32 mouse cellular contexts compared by ENCODE assay signal in the genomic region with DNA sequence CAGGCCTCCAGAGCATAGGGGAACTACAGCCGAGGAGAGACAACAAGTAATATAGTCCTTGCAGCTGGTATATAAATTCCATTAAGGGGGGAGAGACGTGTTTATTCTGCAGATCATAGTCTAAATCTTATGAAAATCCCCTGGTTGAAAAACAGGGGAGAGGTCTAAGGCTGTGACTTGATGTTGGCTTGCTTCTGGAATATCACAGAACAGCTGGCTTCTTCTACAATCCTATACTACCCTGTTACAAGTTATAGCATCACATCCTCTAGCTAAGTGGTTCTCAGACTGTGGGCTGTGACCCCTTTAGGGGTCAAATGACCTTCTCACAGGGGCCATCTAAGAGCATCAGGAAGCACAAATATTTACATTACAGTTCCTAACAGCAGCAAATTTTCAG.
"Had no signal": no experiment of that assay in that cellular context is flagged by ENCODE, and none has a peak within 500 bp of the region (broad histone marks: within the 10 kb centered on the region; RNA-seq: fewer than 3 reads in every experiment).

No protein-coding gene starts in this region.

- H3K36me3 ChIP-seq: heart, embryonic 15.5 days; hindbrain, embryonic 10.5 days; hindbrain, embryonic 12.5 days; hindbrain, embryonic 13.5 days; hindbrain, embryonic 15.5 days; intestine, embryonic 15.5 days had no signal

- H3K9me3 ChIP-seq: heart, embryonic 10.5 days; heart, embryonic 12.5 days; heart, embryonic 13.5 days; heart, embryonic 15.5 days; hindbrain, embryonic 10.5 days; hindbrain, embryonic 12.5 days; hindbrain, embryonic 13.5 days; hindbrain, embryonic 15.5 days; intestine, embryonic 15.5 days had no signal

- H3K27ac ChIP-seq: heart, adult 2 months; heart, embryonic 10.5 days; heart, embryonic 13.5 days; heart, embryonic 15.5 days; hindbrain, embryonic 10.5 days; hindbrain, embryonic 12.5 days; hindbrain, embryonic 13.5 days; hindbrain, embryonic 14.5 days; hindbrain, embryonic 15.5 days; hindbrain, postnatal 0 days; intestine, embryonic 15.5 days; layer of hippocampus, adult 2 months; left cerebral cortex, adult 2 months had no signal

- ATAC-seq: hindbrain, embryonic 16.5 days; hindbrain, postnatal 0 days; inflammation-experienced regulatory T-cells, adult 6 months; intestine, embryonic 15.5 days; intestine, embryonic 16.5 days; intestine, postnatal 0 days had no signal

- DNase-seq: heart, adult 2 months; heart, postnatal 10 days; heart, postnatal 14 days; heart, postnatal 36 days; heart, postnatal 4 days; kidney, adult 11 months; kidney, adult 18-20 months; kidney, adult 8-10 months; kidney, adult 9 months; kidney, postnatal 10 days; kidney, postnatal 25 days; kidney, postnatal 36 days; layer of hippocampus, adult 9-11 months; layer of hippocampus, postnatal 36 days had no signal

- H3K27me3 ChIP-seq: heart, embryonic 12.5 days; heart, embryonic 13.5 days; heart, embryonic 15.5 days; hindbrain, embryonic 12.5 days; hindbrain, embryonic 13.5 days; hindbrain, embryonic 15.5 days; intestine, embryonic 15.5 days had no signal

- H3K4me3 ChIP-seq: heart, adult 2 months; heart, embryonic 10.5 days; heart, embryonic 12.5 days; heart, embryonic 13.5 days; heart, embryonic 15.5 days; hindbrain, embryonic 10.5 days; hindbrain, embryonic 12.5 days; hindbrain, embryonic 13.5 days; hindbrain, embryonic 15.5 days; intestine, embryonic 15.5 days; layer of hippocampus, adult 2 months; left cerebral cortex, adult 2 months had no signal

- H3K9ac ChIP-seq: heart, embryonic 12.5 days; heart, embryonic 13.5 days; heart, embryonic 15.5 days; hindbrain, embryonic 12.5 days; hindbrain, embryonic 13.5 days; hindbrain, embryonic 14.5 days; hindbrain, embryonic 15.5 days; intestine, embryonic 15.5 days had no signal

- H3K4me2 ChIP-seq: heart, embryonic 11.5 days; heart, embryonic 12.5 days; heart, embryonic 13.5 days; heart, embryonic 15.5 days; hindbrain, embryonic 12.5 days; hindbrain, embryonic 13.5 days; hindbrain, embryonic 14.5 days; hindbrain, embryonic 15.5 days; intestine, embryonic 15.5 days had no signal

- H3K4me1 ChIP-seq: hindbrain, embryonic 10.5 days; intestine, embryonic 15.5 days had no signal
